Mouse (Mus musculus) neutrophil, adult 83 days (primary cell): Measurements from ENCODE around the gene Mif. TPM values are rescaled to one million over a fixed set of nuclear protein-coding genes. Genes with fewer than 3 reads are reported as not detected.

Experiments
- total RNA-seq, 2 experiments: library from RNA; stranded (reverse); gene quantifications; one replicate each; pipeline ENCODE4 v1.2.4; 2023

Gene Mif
- total RNA-seq = 10 to 100 TPM; 68.8 to 78.6 TPM

DNA sequence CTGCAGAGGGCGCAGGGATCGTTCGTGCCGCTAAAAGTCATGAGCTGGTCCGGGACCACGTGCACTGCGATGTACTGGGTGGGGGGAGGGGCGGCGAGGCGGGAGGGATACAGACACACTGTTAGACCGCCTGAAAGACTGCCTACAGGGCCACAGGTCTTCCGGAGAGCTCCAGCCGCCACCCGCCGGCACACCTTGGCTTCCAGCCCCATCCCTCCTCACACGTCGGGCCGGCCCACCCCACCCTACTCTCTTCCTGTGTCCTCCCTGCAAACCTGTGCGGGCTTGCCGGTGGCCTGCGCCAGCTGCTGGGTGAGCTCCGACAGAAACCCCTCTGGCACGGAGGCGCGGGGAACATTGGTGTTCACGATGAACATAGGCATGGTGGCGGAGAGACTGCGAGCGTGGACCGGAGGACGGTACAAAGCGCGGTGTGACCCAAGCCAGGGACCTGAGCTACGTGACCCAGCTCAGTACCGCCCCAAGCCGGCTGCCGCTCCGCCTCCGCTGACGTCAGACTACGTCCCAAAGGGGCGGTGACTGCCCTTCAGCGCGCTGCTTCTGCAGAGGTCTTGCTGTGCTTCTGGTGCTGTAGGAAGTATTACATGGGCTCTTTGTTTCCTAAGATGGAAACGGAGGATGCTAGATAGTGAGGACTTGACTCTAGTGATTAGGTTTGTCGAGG lies at the start of gene Mif:
TSS of gene Mif (minus strand) at position 455 of the 685 bp plus-strand sequence.

DNA sequence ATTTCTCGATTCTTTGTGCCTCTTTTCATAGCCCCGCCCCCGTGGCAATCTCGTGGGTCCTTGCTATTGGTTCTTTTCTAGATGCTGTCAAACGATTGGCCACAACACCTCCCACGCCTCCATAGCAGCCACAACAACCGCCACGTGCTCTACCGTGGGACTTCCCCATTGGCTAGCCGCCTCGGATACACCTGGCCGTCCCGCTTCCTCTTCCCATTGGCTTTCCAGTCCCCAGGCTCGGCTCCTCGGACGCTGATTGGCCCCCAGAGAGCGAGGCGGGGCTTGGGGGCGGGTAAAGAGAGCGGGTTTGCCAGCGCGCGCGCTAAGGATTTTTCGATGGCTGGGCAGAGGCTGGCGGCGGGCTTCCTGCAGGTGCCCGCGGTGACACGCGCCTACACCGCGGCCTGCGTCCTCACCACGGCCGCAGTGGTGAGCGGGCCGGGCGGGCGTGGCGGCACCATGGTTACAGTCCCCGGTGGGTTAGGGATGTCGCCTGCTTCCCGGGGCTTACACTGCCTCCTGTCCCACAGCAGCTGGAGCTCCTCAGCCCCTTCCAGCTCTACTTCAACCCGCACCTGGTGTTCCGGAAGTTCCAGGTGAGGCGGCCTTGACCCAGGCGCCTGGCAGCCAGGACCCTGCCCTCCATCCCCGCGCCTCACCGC lies 33.2 kb upstream of the Mif start, which contains the start of gene Derl3:
TSS of gene Derl3 (plus strand) at position 325 of the 662 bp plus-strand sequence.

DNA sequence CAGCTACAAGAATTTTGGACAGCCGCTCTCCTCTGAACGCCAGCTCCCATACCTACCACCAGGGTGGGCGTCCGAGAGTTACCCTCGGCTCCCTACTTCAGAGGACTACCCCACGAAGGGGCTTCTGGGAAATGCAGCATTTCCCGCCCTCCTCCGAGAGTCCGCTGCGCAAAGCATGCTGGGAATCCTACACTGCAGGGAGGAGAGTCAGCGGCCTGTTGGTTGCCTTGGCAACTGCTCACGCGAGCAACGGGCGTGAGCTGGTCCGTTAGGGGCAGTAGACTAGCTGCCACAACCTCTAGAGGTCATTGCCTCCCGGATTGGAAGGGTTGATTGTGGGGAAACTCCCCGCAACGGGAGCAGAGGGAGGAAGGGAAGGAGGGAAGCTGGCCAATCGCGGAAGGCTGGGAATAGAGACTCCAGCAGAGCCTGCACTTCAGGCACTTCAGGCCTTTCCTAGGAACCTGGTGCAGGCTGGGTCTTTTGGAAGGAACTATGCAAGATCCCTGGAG lies 22.7 kb downstream of the Mif start, which contains the start of gene Gstt2:
TSS of gene Gstt2 (minus strand) at position 177 of the 512 bp plus-strand sequence.

DNA sequence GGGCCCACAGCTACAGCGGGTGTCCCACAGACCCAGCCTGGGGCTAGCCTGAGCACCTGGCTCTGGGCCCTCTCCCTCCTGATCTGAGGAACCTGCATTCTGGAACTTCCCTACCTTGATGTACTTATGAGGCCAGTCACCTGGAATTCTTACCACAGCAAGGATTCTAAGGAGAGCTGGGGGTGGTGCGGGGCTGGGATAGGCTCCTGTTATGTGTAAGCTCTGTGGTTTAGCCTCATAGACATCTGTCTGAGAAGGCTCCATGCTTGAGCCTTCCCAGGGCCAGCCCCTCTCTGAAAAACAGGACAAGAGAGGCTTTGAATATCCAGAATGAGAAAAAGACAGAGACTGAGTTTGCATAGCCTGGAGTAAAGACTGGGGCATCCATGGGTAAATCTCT lies 37.6 kb downstream of the Mif start, which contains the start of gene Gstt4:
TSS of gene Gstt4 (minus strand) at position 101 of the 400 bp plus-strand sequence.

Other genes with a start within 250 kb of the Mif start
- 1 to 10 TPM in 1 of 2 experiments, under 1 TPM in 1; 0.90 to 1.0 TPM for gene Susd2, start 216.2 kb downstream of the Mif start, total RNA-seq
- gene Cabin1, start 95.9 kb downstream of the Mif start, total RNA-seq = 10 to 100 TPM; 51.9 to 64.5 TPM
- 10 to 100 TPM; 11.9 to 16.8 TPM for gene Ddt, start 86.8 kb downstream of the Mif start, total RNA-seq
- not detected for gene Gm20441, start 79.3 kb downstream of the Mif start, total RNA-seq
- gene Gstt3, start 78.8 kb downstream of the Mif start, total RNA-seq = 1 to 10 TPM; 3.3 TPM
- gene Gstt1, start 61.7 kb downstream of the Mif start, total RNA-seq = 1 to 10 TPM; 3.3 to 3.7 TPM
- gene Gstt4, start 37.7 kb downstream of the Mif start, total RNA-seq = not detected
- gene Gstt2, start 22.8 kb downstream of the Mif start, total RNA-seq = 1 to 10 TPM; 4.0 to 7.5 TPM
- 1 to 10 TPM; 1.2 to 1.8 TPM for gene Derl3, start 33.2 kb upstream of the Mif start, total RNA-seq
- 10 to 100 TPM; 37.4 to 38.3 TPM for gene Smarcb1, start 61.4 kb upstream of the Mif start, total RNA-seq
- 10 to 100 TPM in 1 of 2 experiments, 1 to 10 TPM in 1; 8.0 to 10.3 TPM for gene Chchd10, start 72.9 kb upstream of the Mif start, total RNA-seq
- gene Mmp11, start 76.3 kb upstream of the Mif start, total RNA-seq = under 1 TPM in 1 of 2 experiments, not detected in 1; 0.20 TPM
- 1 to 10 TPM; 1.0 to 1.6 TPM for gene Gm867, start 80.4 kb upstream of the Mif start, total RNA-seq
- gene Vpreb3, start 82.8 kb upstream of the Mif start, total RNA-seq = 1 to 10 TPM; 2.6 to 3.6 TPM
- gene Gm5134, start 94.3 kb upstream of the Mif start, total RNA-seq = under 1 TPM in 1 of 2 experiments, not detected in 1; 0.13 TPM
- gene Zfp280b, start 172.4 kb upstream of the Mif start, total RNA-seq = 1 to 10 TPM; 3.3 to 5.6 TPM